ENCODE assay signal across 10 mouse cellular contexts in genomic region chr1:59719900-59720299, GRCm38 (mm10). TPM values are rescaled to one million over a fixed set of nuclear protein-coding genes. Genes with fewer than 3 reads are reported as not detected.
DNase-seq lines count a peak whose midpoint lies in the region; ATAC-seq and TF ChIP-seq lines count a peak whose summit lies in the region.
"Had no signal": no experiment of that assay in that cellular context is flagged by ENCODE, and none has a peak within 500 bp of the region (broad histone marks: within the 10 kb centered on the region; RNA-seq: fewer than 3 reads in every experiment).

No protein-coding gene starts in this region.

- H3K27me3 ChIP-seq in G1E (ENCODE audit: insufficient read depth, low read length) = no peaks in the 10 kb centered on the region
- H3K27me3 ChIP-seq: embryonic facial prominence, embryonic 15.5 days; liver, embryonic 13.5 days had no signal

- no peak overlapping the region for H3K4me3 ChIP-seq in G1E (ENCODE audit: low read depth, low read length)
- H3K4me3 ChIP-seq: embryonic facial prominence, embryonic 15.5 days; liver, embryonic 13.5 days had no signal

- no peaks in the 10 kb centered on the region for H3K9me3 ChIP-seq in G1E (replicated peaks)
- H3K9me3 ChIP-seq: embryonic facial prominence, embryonic 15.5 days; liver, embryonic 13.5 days had no signal

- no peaks in the 10 kb centered on the region; the same call in 1 of the 2 replicates for H3K4me1 ChIP-seq in G1E (ENCODE audit: insufficient read depth, low read depth, low read length)
- H3K4me1 ChIP-seq: embryonic facial prominence, embryonic 15.5 days; liver, embryonic 13.5 days had no signal

- no peak; the same call in 1 of the 2 replicates for ATAC-seq in G1E (ENCODE audit: extremely low read depth, insufficient number of reproducible peaks, low FRiP score, poor library complexity, severe bottlenecking)
- peak; percentile 62; the same call in 1 of the 2 replicates for ATAC-seq in erythroblast, adult 5-6 weeks (replicated peaks; ENCODE audit: low FRiP score, poor library complexity, severe bottlenecking)
- no peak; the same call in 1 of the 2 replicates for ATAC-seq in frontal cortex, adult (ENCODE audit: low TSS enrichment)

- peak; percentile 36; the same call in 1 of the 2 replicates for TF ChIP-seq CTCF in G1E (IDR thresholded peaks at IDR 0.05; ENCODE audit: low read depth, low read length)

- DNase-seq in kidney, adult 9 months = peak; percentile 47
- DNase-seq in kidney, adult 18-20 months = no peak
- DNase-seq in A20 (ENCODE audit: low read depth, low spot score) (peak; percentile 50), G1E (ENCODE audit: low spot score) (peak; percentile 16)
- DNase-seq in natural killer cell, adult 2 months (ENCODE audit: low spot score in 2 of 2) = peak; percentile 4 to 13
- no peak for DNase-seq in layer of hippocampus, postnatal 25 days (ENCODE audit: extremely low spot score in 1 of 2, low spot score in 1 of 2)
- DNase-seq: liver, embryonic 13.5 days had no signal

- peaks cover 64% of the 10 kb centered on the region for H3K36me3 ChIP-seq in G1E (replicated peaks)

RNA-seq across cellular contexts. Expression of gene Nop58, which starts 35.1 kb away (rescaled TPM):
- total RNA-seq in G1E (2014; fragmentation: Nextera tagmentation) = 536 and 646 TPM in 2 replicates
- total RNA-seq in G1E (2017) = 1,169 and 1,289 TPM in 2 replicates
- polyA plus RNA-seq in G1E (2012) = 147 and 228 TPM in 2 replicates
- 38.7 and 88.6 TPM in 2 replicates for total RNA-seq in erythroblast, adult 5-6 weeks (2015; ENCODE audit: low replicate concordance)
- total RNA-seq in erythroblast, adult 5-6 weeks (2017; ENCODE audit: low replicate concordance) = 115 TPM in 2 replicates
- total RNA-seq in layer of hippocampus, postnatal 25 days (2021) = 10 to 100 TPM; 58.7 to 60.7 TPM

RNA-seq across cellular contexts. Expression of gene Bmpr2, which starts 43.3 kb away (rescaled TPM):
- 103 and 112 TPM in 2 replicates for total RNA-seq in G1E (2014; fragmentation: Nextera tagmentation)
- total RNA-seq in G1E (2017) = 54.1 and 59.9 TPM in 2 replicates
- 3.0 and 3.4 TPM in 2 replicates for polyA plus RNA-seq in G1E (2012)
- total RNA-seq in erythroblast, adult 5-6 weeks (2015; ENCODE audit: low replicate concordance) = 5.4 and 7.9 TPM in 2 replicates
- 2.0 and 8.4 TPM in 2 replicates for total RNA-seq in erythroblast, adult 5-6 weeks (2017; ENCODE audit: low replicate concordance)
- 10 to 100 TPM; 83.2 to 97.1 TPM for total RNA-seq in layer of hippocampus, postnatal 25 days (2021)

RNA-seq across cellular contexts. Expression of gene Sumo1, which starts 49.3 kb away (rescaled TPM):
- total RNA-seq in G1E (2014; fragmentation: Nextera tagmentation) (235 and 250 TPM in 2 replicates), G1E (2017) (329 and 350 TPM in 2 replicates)
- polyA plus RNA-seq in G1E (2012) = 424 and 589 TPM in 2 replicates
- total RNA-seq in erythroblast, adult 5-6 weeks (2015; ENCODE audit: low replicate concordance) = 67.4 and 77.5 TPM in 2 replicates
- total RNA-seq in erythroblast, adult 5-6 weeks (2017; ENCODE audit: low replicate concordance) = 58.0 and 82.0 TPM in 2 replicates
- 100 to 1,000 TPM; 113 to 114 TPM for total RNA-seq in layer of hippocampus, postnatal 25 days (2021)

Comparison
In these comparisons a context has a peak if more than half of its experiments do, and no peak if none do; other contexts are left out.
1. DNase-seq: peak in kidney, adult 9 months (single experiment), A20 (single experiment), G1E (single experiment) and natural killer cell, adult 2 months (2 of 2); none in kidney, adult 18-20 months (single experiment) and layer of hippocampus, postnatal 25 days (0 of 2).
2. RNA of gene Nop58, which starts 35.1 kb away (total RNA-seq): 536 to 1,289 TPM in G1E; 38.7 to 115 TPM in erythroblast, adult 5-6 weeks and 58.7 to 60.7 TPM in layer of hippocampus, postnatal 25 days; every median in the first group is over 4 times any median in the second.
3. RNA of gene Bmpr2, which starts 43.3 kb away (total RNA-seq): 54.1 to 112 TPM in G1E and 83.2 to 97.1 TPM in layer of hippocampus, postnatal 25 days; 2.0 to 8.4 TPM in erythroblast, adult 5-6 weeks; every median in the first group is over 4 times any median in the second.